Mouse (Mus musculus) embryo, embryonic 10 days (tissue): ENCODE data around the gene Napepld.
"Not testable (repeated sequence)": the region's sequence is repeated elsewhere in the genome, so short reads cannot be mapped to it uniquely, and the experiment has no call there.

Source experiments
- DNase-seq: peaks from one replicate; pipeline ENCODE4 v3.0.0-alpha.2; 2015; ENCODE audit warnings: low spot score

Napepld gene

GRCm38 (mm10) chr5:21706546-21706945 lies 5.3 kb upstream of the Napepld start:
- DNase-seq = no peak

GRCm38 (mm10) chr5:21703708-21704107 lies 2.5 kb upstream of the Napepld start:
- DNase-seq = no peak

- no peak for DNase-seq
Observed at GRCm38 (mm10) chr5:21702873-21703475, 1.8 kb upstream of the Napepld start.

GRCm38 (mm10) chr5:21702009-21702364 lies 791 bp upstream of the Napepld start:
- DNase-seq = no peak

- no peak for DNase-seq
Observed at GRCm38 (mm10) chr5:21700934-21701333, 262 bp downstream of the Napepld start.

GRCm38 (mm10) chr5:21700272-21700821 lies 849 bp downstream of the Napepld start:
- no peak for DNase-seq

GRCm38 (mm10) chr5:21699555-21699954 lies 1.6 kb downstream of the Napepld start:
- not testable (repeated sequence) for DNase-seq

- no peak for DNase-seq
Observed at GRCm38 (mm10) chr5:21694854-21695490, 6.2 kb downstream of the Napepld start.

GRCm38 (mm10) chr5:21693372-21693870 lies 7.8 kb downstream of the Napepld start:
- no peak for DNase-seq

GRCm38 (mm10) chr5:21692230-21692629 lies 9.0 kb downstream of the Napepld start:
- DNase-seq = no peak

GRCm38 (mm10) chr5:21687042-21687441 lies 14.2 kb downstream of the Napepld start:
- DNase-seq = no peak

GRCm38 (mm10) chr5:21685001-21685400 lies 16.2 kb downstream of the Napepld start:
- DNase-seq = no peak

GRCm38 (mm10) chr5:21683811-21684210 lies 17.4 kb downstream of the Napepld start:
- no peak for DNase-seq

- no peak for DNase-seq
Observed at GRCm38 (mm10) chr5:21680940-21681339, 20.3 kb downstream of the Napepld start.

- DNase-seq = no peak
Observed at GRCm38 (mm10) chr5:21680029-21680428, 21.2 kb downstream of the Napepld start.

- no peak for DNase-seq
Observed at GRCm38 (mm10) chr5:21678363-21678762, 22.8 kb downstream of the Napepld start.

- no peak for DNase-seq
Observed at GRCm38 (mm10) chr5:21677939-21678338, 23.3 kb downstream of the Napepld start.

GRCm38 (mm10) chr5:21675494-21675893 lies 25.7 kb downstream of the Napepld start:
- no peak for DNase-seq

- DNase-seq = no peak
Observed at GRCm38 (mm10) chr5:21675019-21675418, 26.2 kb downstream of the Napepld start.

GRCm38 (mm10) chr5:21673742-21674141 lies 27.5 kb downstream of the Napepld start:
- DNase-seq = no peak

GRCm38 (mm10) chr5:21672812-21673635 lies 28.2 kb downstream of the Napepld start:
- DNase-seq = peak; percentile 47

- no peak for DNase-seq
Observed at GRCm38 (mm10) chr5:21669307-21669706, 31.9 kb downstream of the Napepld start.
